Mouse (Mus musculus): Measurements from ENCODE around the gene D1Ertd622e. TPM values are rescaled to one million over a fixed set of nuclear protein-coding genes. Genes with fewer than 3 reads are reported as not detected.

The D1Ertd622e gene
- 12.8 and 14.1 TPM in 2 replicates for polyA plus RNA-seq (2012; rRNA removed)
- 14.7 and 15.0 TPM in 2 replicates for polyA plus RNA-seq (2014; fragmentation: Nextera tagmentation; extraction: Ambion mirVana)

DNA sequence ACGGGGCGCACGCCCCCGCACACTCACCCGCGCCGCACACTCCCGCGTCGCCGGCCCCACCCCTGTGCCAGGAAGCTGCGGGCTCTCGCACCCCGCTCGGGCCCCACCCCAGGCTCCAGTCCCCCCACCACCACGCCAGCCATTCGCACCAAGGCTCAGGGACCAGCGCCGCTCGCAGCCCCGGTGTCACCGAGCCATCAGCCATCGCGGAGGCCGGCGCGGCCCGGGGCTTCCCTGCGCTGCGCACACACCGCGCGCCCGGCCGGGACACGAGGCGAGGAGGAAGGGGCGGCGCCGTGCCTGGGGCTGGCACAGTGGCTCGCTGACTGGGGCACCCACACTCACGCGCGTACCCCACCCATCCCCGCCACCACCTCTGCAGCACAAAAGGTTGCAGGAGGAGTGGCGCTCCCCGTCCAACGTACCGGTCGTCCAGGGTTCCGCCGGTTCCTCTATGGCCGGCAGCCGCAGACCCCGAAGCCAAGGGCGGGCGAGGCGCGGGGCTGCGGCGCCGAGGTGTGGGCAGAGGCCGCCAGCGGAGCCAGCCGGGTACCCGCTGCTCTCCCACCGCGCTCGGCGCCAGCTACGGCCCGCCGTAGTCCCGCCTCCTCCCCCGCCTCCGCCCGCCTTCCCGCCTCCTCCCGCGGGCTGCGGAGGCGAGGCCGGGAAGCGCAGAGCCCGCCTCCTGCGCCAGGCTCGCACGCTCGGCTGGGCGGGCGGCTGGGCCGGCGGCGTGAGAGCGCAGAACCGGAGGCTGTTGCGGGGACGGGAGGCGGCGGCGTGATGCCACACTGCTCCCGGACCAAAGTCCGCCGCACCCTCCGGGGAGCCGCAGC lies at the start of gene D1Ertd622e:
Gene D1Ertd622e (minus strand): TSS at position 669 of the 836 bp plus-strand sequence.
- under 1% methylated on average over 40 of the region's 106 CpGs for WGBS
- no peaks in the 10 kb centered on the region for H3K27me3 ChIP-seq (ENCODE audit: control insufficient read depth, insufficient read depth, low read length)
- 0 out of 2 replicates have a peak, but pooled peaks have one; percentile 23 for TF ChIP-seq POLR2A (IDR thresholded peaks at IDR 0.05; ENCODE audit: borderline replicate concordance, extremely low read depth, insufficient read depth, insufficient read length)
- peak within 1 kb of the TSS; percentile 84 for H3K4me3 ChIP-seq (replicated peaks; ENCODE audit: low read length)
- peak within 1 kb of the TSS; percentile 83 for H3K27ac ChIP-seq (replicated peaks; ENCODE audit: low read depth, low read length)
- DNase-seq (ENCODE audit: low spot score) = peak; percentile 66
- H3K9ac ChIP-seq (ENCODE audit: low read depth, low read length, severe bottlenecking) = peak within 1 kb of the TSS; percentile 75
- H3K36me3 ChIP-seq (ENCODE audit: control insufficient read depth, insufficient read depth, low read length) = no peaks in the 10 kb centered on the region
- peak; percentile 92 for ATAC-seq (ENCODE audit: low FRiP score, low read depth)
- peak within 1 kb of the TSS; percentile 91 for H3K4me2 ChIP-seq (replicated peaks; ENCODE audit: low read depth, low read length, severe bottlenecking)
- H3K4me1 ChIP-seq (ENCODE audit: control insufficient read depth, insufficient read depth, low read length) = peaks cover 4% of the 10 kb centered on the region; the same call in 1 of the 2 replicates
- no peaks in the 10 kb centered on the region for H3K9me3 ChIP-seq (ENCODE audit: control insufficient read depth, low read length)

DNA sequence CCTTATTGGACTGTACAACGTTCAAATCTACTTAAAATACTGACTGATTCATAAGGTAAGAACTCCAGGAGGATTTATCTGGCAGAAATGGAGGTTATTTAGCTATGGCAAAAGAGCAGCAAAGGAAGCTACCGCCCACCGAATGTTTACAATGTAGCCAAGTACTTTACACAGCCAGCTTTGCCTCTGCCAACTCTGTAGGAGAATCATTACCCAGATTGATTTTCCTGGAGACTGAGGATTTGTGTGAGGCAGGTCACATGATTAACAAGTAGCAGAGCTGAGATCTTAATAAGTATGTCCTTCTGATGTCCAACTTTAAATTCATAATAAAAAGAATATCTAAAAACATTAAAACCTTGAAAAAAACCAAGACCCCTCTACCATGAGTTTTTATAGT lies 48.6 kb upstream of the D1Ertd622e start:
- Histone ChIP-seq H3K4me1 (ENCODE audit: control insufficient read depth, insufficient read depth, low read length) (no peaks in the 10 kb centered on the region), H3K4me3 (replicated peaks; ENCODE audit: low read length) (no peak overlapping the region), H3K4me2 (replicated peaks; ENCODE audit: low read depth, low read length, severe bottlenecking) (no peak overlapping the region), H3K27ac (replicated peaks; ENCODE audit: low read depth, low read length) (no peak overlapping the region), H3K36me3 (ENCODE audit: control insufficient read depth, insufficient read depth, low read length) (peaks cover 49% of the 10 kb centered on the region), H3K27me3 (ENCODE audit: control insufficient read depth, insufficient read depth, low read length) (no peaks in the 10 kb centered on the region), H3K9ac (ENCODE audit: low read depth, low read length, severe bottlenecking) (no peak overlapping the region), H3K9me3 (ENCODE audit: control insufficient read depth, low read length) (no peaks in the 10 kb centered on the region)
- no peak for TF ChIP-seq POLR2A (IDR thresholded peaks at IDR 0.05; ENCODE audit: borderline replicate concordance, extremely low read depth, insufficient read depth, insufficient read length)
- no peak for DNase-seq (ENCODE audit: low spot score)
- ATAC-seq (ENCODE audit: low FRiP score, low read depth) = no peak
- WGBS = 93% methylated on average over 3 of the region's 3 CpGs

DNA sequence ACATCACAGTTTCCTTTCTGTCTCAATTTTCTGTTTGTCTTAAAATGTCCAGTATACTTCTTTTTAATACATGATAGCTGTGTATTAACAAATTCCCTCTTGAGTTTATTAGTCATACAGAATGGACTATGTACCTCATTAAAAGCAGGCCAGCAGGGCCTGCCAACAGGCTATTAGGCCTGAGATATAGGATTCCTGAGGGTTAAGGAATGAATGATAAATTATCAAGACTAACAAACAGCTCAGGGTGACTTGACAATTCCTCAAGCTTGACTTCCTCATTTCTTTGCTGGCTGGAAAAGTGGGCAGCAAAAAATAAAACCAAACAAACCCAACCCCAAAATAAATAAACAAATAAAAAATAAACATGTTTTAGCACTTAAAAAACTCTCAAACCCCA lies 43.5 kb upstream of the D1Ertd622e start:
- no peaks in the 10 kb centered on the region for H3K4me1 ChIP-seq (ENCODE audit: control insufficient read depth, insufficient read depth, low read length)
- no peak for TF ChIP-seq POLR2A (IDR thresholded peaks at IDR 0.05; ENCODE audit: borderline replicate concordance, extremely low read depth, insufficient read depth, insufficient read length)

DNA sequence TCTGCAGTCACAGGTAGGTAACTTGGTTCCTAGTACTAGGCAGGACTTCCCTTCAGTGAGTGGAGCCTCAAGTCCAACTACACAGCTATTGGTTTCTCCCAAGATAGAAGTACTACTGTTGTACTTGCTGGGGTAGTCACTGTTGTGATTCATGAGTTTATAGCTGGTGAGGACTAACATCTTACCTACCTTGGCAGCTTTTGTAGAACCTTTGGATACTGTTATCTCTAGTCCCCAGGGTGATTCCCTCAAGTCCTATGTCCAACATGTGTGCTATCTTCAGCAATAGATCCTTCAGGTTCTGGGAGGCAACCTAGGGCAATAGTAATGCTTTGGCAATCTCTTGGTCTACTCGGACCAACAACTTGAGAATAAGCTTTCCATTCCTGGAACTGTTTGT lies 42.8 kb upstream of the D1Ertd622e start:
- Histone ChIP-seq H3K4me1 (ENCODE audit: control insufficient read depth, insufficient read depth, low read length) (no peaks in the 10 kb centered on the region), H3K4me2 (replicated peaks; ENCODE audit: low read depth, low read length, severe bottlenecking) (no peak overlapping the region), H3K9me3 (ENCODE audit: control insufficient read depth, low read length) (no peaks in the 10 kb centered on the region), H3K36me3 (ENCODE audit: control insufficient read depth, insufficient read depth, low read length) (peaks cover 25% of the 10 kb centered on the region), H3K27ac (replicated peaks; ENCODE audit: low read depth, low read length) (no peak overlapping the region), H3K4me3 (replicated peaks; ENCODE audit: low read length) (no peak overlapping the region), H3K27me3 (ENCODE audit: control insufficient read depth, insufficient read depth, low read length) (no peaks in the 10 kb centered on the region), H3K9ac (ENCODE audit: low read depth, low read length, severe bottlenecking) (no peak overlapping the region)
- DNase-seq (ENCODE audit: low spot score) (no peak), ATAC-seq (ENCODE audit: low FRiP score, low read depth) (no peak)
- no peak for TF ChIP-seq POLR2A (IDR thresholded peaks at IDR 0.05; ENCODE audit: borderline replicate concordance, extremely low read depth, insufficient read depth, insufficient read length)
- WGBS = 96% methylated on average over 1 of the region's 1 CpGs

More for the DNA sequence above, 43.5 kb upstream of the D1Ertd622e start:
- H3K27ac ChIP-seq (replicated peaks; ENCODE audit: low read depth, low read length) = no peak overlapping the region
- H3K4me3 ChIP-seq (replicated peaks; ENCODE audit: low read length) = no peak overlapping the region
- no peaks in the 10 kb centered on the region for H3K27me3 ChIP-seq (ENCODE audit: control insufficient read depth, insufficient read depth, low read length)
- no peak overlapping the region for H3K4me2 ChIP-seq (replicated peaks; ENCODE audit: low read depth, low read length, severe bottlenecking)
- ATAC-seq (ENCODE audit: low FRiP score, low read depth) (no peak), DNase-seq (ENCODE audit: low spot score) (no peak)
- no peaks in the 10 kb centered on the region for H3K9me3 ChIP-seq (ENCODE audit: control insufficient read depth, low read length)
- H3K36me3 ChIP-seq (ENCODE audit: control insufficient read depth, insufficient read depth, low read length) = peaks cover 25% of the 10 kb centered on the region
- H3K9ac ChIP-seq (ENCODE audit: low read depth, low read length, severe bottlenecking) = no peak overlapping the region

DNA sequence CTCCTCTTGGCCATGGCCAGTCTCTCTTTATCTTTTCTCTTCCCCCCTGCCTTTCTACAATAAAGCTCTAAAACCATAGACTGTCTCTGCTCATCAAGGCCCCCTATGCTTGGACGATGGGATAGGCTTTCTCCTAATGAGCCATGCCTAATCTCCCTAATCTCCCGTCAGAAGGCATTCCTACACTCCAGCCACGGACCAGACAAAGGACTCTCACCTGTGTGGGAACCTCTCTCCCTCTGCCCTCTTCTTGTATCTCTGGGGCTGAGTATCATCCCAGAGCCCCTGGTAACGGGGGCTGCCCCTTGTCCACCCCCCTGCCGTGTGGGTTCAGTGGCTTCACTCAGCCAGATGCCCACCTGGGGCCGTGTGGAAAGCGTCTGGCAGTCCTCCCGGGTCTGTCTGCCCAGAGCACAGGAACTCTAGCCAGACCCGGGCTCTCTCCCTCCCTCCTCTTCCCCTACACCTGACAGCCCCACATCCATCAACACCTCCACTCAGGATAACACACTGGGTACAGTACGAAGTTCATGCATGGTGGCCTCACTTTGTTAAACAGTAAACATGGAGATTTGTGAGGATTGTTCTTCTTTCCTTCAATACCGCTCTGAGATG lies 37.2 kb upstream of the D1Ertd622e start:
- no peaks in the 10 kb centered on the region for H3K27me3 ChIP-seq (ENCODE audit: control insufficient read depth, insufficient read depth, low read length)
- H3K4me2 ChIP-seq (replicated peaks; ENCODE audit: low read depth, low read length, severe bottlenecking) = no peak overlapping the region
- no peak for TF ChIP-seq POLR2A (IDR thresholded peaks at IDR 0.05; ENCODE audit: borderline replicate concordance, extremely low read depth, insufficient read depth, insufficient read length)
- H3K27ac ChIP-seq (replicated peaks; ENCODE audit: low read depth, low read length) = no peak overlapping the region
- ATAC-seq (ENCODE audit: low FRiP score, low read depth) (no peak), DNase-seq (ENCODE audit: low spot score) (no peak)
- H3K4me3 ChIP-seq (replicated peaks; ENCODE audit: low read length) = no peak overlapping the region
- 14% methylated on average over 11 of the region's 11 CpGs for WGBS
- H3K4me1 ChIP-seq (ENCODE audit: control insufficient read depth, insufficient read depth, low read length) = no peaks in the 10 kb centered on the region
- H3K9ac ChIP-seq (ENCODE audit: low read depth, low read length, severe bottlenecking) = no peak overlapping the region
- no peaks in the 10 kb centered on the region for H3K9me3 ChIP-seq (ENCODE audit: control insufficient read depth, low read length)
- no peaks in the 10 kb centered on the region for H3K36me3 ChIP-seq (ENCODE audit: control insufficient read depth, insufficient read depth, low read length)
